ENCODE assay signal across 1 mouse cellular context in genomic region chr11:97050216-97050943, GRCm38 (mm10).
TF ChIP-seq lines count a peak whose summit lies in the region.

Gene Osbpl7 (plus strand): TSS chr11:97050628.

TF ChIP-seq in CH12.LX, 34 proteins besides CTCF, POLR2A, EP300 and RAD21 (continued from another document):
- TF ChIP-seq USF1 (IDR thresholded peaks at IDR 0.05; ENCODE audit: low read depth, low read length) = no peak
- TF ChIP-seq UBTF (IDR thresholded peaks at IDR 0.05; ENCODE audit: low read depth, low read length) = 0 out of 2 replicates have a peak, but pooled peaks have one; percentile 15
- no peak for TF ChIP-seq ZNF384 (IDR thresholded peaks at IDR 0.05; ENCODE audit: low read depth, low read length)
- TF ChIP-seq ZC3H11A (IDR thresholded peaks at IDR 0.05; ENCODE audit: low read depth, low read length) = no peak
- no peak for TF ChIP-seq MAFK (IDR thresholded peaks at IDR 0.05; ENCODE audit: insufficient replicate concordance, low read length)
- peak; percentile 11; the same call in 1 of the 2 replicates for TF ChIP-seq CHD2 (IDR thresholded peaks at IDR 0.05; ENCODE audit: low read length)
- TF ChIP-seq MAZ (IDR thresholded peaks at IDR 0.05; ENCODE audit: low read depth, low read length) = peak; percentile 99
- peak; percentile 81 for TF ChIP-seq TBP (conservative IDR thresholded peaks at IDR 0.05; ENCODE audit: low read depth, low read length)
- TF ChIP-seq POLR2AphosphoS2 (IDR thresholded peaks at IDR 0.05; ENCODE audit: low read depth, low read length) = no peak
- no peak for TF ChIP-seq CHD1 (IDR thresholded peaks at IDR 0.05; ENCODE audit: low read depth, low read length)
- no peak for TF ChIP-seq PAX5 (IDR thresholded peaks at IDR 0.05; ENCODE audit: low read length)
- peak; percentile 93 for TF ChIP-seq ELF1 (IDR thresholded peaks at IDR 0.05; ENCODE audit: low read depth, low read length)
- peak; percentile 82; the same call in 1 of the 2 replicates for TF ChIP-seq E2F4 (IDR thresholded peaks at IDR 0.05; ENCODE audit: insufficient replicate concordance, low read depth, low read length)
- no peak for TF ChIP-seq ZKSCAN1 (IDR thresholded peaks at IDR 0.05; ENCODE audit: borderline replicate concordance, low read depth, low read length)
- no peak; the same call in 1 of the 2 replicates for TF ChIP-seq ETS1 (conservative IDR thresholded peaks at IDR 0.05; ENCODE audit: low read depth, low read length)
- TF ChIP-seq MXI1 (IDR thresholded peaks at IDR 0.05; ENCODE audit: low read depth, low read length) = peak; percentile 72
- TF ChIP-seq NRF1 (IDR thresholded peaks at IDR 0.05; ENCODE audit: low read depth, low read length) = peak; percentile 40; the same call in 1 of the 2 replicates
- no peak for TF ChIP-seq SMC3 (IDR thresholded peaks at IDR 0.05; ENCODE audit: low read depth, low read length)
- TF ChIP-seq JUND (conservative IDR thresholded peaks at IDR 0.05; ENCODE audit: low read depth, low read length) = no peak
- peak; percentile 16; the same call in 1 of the 2 replicates for TF ChIP-seq IRF4 (IDR thresholded peaks at IDR 0.05; ENCODE audit: low read depth, low read length)
- peak; percentile 86 for TF ChIP-seq HCFC1 (IDR thresholded peaks at IDR 0.05; ENCODE audit: low read depth, low read length)
TF ChIP-seq in CH12.LX: peak in this region for 16.
